Mouse (Mus musculus): ENCODE data around the gene Ckap2.

Gene Ckap2

DNA sequence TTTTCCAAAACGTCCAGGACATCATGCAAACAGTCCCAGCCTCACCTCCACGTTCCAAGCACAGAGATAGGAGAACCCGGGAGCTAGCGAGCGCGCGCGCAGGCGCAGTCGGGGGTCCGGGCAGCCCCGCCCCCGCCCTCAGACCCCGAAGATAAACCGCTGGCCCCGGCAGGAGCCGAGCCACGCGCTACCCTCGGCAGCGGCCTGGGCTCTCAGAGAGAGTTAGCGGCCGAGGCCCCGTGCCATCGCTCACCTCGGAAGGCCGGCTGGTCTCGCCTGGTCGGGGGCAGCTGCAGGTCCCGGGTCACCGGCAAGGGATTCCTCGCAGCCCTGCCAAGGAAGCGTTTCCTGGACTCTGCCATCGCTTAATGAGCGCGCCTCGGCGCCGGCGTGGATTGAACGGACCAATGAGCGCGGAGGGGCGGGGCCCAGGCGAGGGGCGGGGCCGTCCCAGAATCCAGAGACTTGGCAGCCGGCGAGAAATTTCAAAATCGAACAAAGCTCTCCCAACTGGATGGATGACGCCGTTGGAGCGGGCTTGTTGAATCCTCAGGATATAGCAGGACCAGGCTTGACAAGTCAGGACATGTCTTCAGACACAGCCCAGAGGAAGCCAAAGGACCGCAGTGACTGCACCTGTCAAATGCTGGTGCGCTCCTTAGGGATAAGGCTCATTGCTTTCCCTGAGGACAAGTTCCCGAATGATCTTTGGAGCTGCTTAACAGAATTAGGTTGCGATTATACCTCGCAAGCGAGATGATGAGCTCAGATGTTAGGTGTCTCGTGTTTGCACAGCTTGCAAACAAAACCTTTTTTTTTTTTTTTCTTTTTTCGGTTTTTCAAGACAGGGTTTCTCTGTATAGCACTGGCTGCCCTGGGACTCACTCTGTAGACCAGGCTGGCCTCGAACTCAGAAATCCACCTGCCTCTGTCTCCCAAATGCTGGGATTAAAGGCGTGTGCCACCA is at the start of gene Ckap2:
Gene Ckap2 (minus strand): TSS at position 389 of the 967 bp plus-strand sequence.
- peak; percentile 91 for DNase-seq

DNA sequence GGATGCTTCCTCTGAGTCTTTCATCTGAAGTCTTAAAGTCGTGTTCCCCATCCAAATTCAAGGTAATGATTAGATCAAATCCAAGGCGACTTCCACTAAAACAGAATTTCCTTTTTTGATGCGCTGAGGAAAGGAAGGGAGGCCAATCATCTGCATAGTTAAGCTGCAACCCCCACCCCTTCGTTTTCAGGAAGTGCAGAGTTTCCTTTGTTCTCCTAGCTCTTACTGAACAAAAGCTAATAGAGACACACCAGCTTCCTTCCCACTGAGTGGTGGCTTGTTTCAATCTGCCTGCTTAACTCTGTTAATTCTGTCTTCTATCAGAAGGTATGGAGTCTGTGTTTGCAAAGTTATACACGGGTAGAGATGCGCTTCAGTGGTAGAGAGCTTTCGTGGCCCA is 43.0 kb upstream of the Ckap2 start:
- DNase-seq, result peak; percentile 49

DNA sequence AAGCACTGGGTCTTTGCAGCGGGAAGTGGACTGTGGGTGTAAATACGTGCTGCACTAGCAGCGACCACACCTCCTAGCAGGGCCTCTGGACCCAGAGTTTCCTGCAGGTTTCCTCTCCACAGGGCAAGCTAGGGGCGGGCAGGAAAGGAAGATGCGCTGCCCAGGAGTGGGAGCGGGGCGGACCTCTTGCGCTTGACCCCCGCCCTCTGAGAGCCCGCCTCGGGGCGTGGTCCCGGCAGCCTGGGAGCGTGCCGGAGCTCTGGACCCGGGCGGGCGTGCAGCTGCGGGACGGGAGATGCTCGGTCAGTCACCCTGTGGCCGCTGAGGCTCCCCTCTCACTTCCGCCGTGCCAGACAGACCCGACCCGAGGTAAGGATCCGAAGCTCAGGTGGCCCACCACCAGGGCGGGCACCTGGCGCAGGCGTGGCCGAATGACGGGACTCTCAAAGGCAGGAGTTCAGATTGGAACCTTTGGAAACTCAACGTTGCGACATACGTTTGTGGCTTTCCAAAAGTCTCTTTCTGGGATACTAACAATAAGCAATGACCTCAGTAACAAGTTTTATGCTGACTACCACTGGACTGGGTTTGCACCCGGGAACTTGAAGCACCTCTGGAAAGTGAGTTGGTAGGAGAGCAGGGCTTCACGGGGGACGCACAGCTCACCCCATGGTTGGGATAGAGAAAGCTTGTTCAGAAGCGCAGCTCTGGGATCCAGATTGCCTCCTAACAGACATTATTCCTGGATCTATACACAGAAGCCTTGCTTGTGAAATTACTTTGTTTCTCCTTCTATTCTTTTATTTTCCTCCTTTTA is 41.6 kb upstream of the Ckap2 start, which contains the start of gene Thsd1:
Gene Thsd1 (plus strand): TSS at position 253 of the 817 bp plus-strand sequence.
- DNase-seq, result peak; percentile 42

DNA sequence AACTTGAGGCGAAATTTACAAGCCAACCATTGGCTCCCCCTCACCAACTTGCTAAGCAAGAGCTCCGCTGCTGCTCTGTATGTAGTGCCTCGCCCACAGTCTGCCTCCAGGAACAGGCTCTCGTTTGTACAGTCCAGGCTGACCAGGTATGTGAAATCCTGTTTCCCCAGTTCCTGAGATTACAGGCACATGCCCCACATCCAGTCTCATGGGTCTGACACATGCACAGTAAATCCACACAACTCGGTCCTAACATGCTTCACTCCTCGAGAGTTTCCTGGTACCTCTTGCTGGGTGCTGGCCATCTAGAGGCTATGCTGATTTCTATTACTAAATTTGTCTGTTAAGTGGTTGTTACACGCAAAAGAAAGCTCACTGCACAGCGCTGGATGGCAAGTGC is 40.7 kb upstream of the Ckap2 start:
- no peak for DNase-seq

DNA sequence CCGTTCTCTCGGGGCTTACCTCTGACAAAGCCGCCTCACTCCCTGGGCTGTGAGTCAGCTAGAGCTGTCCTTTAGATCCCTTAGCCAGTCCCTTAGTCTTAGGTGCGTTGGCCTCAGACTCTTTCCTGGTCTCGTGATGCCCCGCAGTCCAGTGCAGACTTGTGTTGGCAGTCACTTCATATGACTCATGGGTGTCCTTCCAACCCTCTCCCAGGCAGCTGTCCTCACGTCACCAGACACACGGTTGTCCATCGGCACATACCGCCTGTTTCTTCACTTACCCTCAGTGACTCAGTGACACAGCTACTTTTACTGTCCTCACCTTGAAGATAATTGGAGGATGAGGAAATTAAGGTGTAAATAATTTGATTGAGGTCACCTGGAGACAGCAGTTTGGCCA is 29.2 kb upstream of the Ckap2 start:
- DNase-seq, result no peak

DNA sequence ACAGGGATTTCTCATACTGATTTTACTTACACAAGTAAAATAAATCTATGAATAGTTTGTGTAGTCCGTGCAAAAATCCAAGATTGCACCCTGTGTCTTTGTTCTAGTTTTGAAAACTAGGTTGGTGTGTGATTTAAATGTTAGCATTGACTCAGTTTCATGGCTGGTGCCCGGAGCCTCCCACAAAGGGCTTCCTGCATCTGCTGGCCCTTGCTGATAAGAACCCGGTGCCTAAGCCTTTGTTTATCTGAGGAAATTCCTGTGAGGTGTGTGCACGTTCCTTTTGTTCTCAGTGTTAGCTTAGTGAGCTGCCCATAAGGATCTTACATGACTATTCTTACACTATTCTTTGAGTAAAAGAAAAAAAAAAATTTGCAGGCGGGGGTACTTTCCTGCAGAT is 23.4 kb upstream of the Ckap2 start:
- no peak for DNase-seq

DNA sequence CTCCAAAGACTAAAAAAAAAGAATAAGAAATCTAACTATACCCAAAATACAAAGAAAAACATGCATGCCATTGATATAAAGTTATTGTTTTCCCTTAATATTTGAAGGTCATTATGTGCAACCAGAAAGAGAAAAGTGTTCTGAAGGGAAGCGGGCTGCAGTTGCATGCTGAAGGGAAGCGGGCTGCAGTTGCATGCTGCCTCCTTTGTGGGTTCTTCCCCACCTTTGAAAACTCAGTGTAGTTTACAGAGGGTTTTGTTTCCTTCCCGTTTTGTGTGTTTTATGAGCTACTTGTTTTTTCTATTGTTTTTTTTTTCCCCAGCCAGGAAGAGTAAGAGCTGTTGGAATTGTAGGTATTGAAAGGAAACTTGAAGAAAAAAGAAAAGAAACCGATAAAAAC is 21.9 kb upstream of the Ckap2 start:
- DNase-seq, result no peak

DNA sequence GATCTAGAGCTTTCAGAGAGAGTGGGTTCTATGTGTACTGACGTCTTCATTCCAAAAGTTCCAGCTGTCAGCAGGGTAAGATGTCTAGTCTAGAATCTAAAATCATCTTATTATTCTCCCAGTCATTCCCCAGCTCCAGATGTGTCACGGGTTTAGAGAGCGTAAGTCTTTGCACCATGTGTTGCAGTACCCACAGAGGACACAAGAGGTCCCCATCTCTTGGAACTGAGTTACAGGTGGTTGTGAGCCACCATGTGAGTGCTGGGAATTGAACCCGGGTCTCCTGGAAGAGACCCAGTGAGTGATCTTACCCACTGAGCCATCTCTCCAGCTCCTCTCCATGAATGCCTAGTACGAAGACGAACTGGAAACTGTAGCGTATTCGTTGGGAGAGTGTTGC is 13.9 kb upstream of the Ckap2 start:
- DNase-seq, result no peak

DNA sequence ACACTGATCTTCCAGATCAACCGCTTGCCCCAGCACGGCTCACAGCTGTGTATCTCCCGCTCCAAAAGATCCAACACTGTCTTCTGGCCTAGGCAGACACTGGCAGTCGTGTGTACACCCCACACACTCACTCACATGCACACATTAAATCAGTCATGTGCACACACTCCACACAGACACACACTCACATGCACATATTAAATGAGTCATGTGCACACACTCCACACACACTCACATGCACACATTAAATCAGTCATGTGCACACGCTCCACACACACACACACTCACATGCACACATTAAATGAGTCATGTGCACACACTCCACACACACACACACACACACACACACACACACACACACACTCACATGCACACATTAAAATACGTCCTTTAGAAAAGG is 12.3 kb upstream of the Ckap2 start:
- DNase-seq, result no peak

DNA sequence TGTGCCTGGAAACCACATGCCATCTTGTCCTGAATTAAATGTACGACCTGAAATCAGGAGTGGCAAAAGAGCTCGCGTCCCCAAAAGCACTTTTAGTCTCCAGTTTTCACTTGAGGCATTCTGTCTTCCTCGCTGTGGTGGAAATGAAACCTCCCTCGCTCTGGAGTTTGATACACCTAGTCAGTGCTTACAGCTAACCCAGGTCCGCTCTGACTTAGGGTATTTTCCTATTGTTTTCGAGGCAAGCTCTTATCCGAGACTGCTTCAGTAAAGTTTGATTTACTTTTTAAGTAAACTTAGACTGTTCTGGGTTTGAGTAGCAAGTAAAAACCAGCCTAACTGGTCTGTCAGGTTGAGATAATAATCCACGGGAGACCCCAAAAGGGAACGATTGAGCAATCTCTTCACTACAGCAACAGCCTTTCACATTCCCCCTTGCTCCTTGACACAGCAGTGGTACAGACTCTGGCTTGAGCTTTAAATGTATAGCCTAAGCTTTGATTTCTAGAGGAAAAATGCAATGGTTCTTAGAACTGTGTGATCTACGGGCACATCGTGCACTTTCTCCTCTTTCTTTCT is 7.9 kb upstream of the Ckap2 start:
- peak; percentile 40 for DNase-seq

DNA sequence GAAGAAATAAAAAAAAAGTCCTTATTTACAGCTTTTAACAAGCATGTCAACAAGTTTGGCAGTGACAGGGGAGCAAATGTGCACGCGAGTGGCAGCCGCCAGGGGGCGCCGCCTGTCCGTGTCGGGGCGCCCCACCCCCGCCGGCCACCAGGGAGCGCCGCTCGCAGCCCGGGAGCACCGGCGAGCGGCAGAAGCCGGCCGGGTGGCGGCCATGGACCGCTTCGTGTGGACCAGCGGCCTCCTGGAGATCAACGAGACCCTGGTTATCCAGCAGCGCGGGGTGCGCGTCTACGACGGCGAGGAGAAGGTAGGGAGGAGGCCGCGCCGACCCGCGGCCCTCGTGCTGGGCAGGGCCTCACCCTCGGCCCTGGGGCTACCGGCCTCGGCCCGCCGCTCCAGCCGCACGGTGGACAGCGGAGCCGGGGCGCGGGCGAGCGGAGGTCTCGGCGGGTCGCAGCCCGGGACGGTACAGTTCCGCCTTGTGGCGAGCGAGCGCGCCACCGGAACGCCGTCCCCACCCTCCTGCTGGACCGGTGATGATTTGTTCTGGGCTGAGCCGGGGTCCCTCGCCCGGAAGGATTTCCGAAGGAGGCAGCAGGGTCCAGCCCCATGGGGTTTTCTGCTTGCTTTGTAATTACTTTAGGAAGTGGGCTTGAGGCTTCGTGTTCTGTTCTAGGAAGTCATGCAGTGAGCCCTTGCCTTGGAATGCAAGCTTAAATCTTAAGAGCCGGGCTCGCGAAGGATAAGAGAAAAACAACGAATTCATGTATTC is 7.2 kb upstream of the Ckap2 start, which contains the start of gene Vps36:
Gene Vps36 (plus strand): TSS at position 150 of the 772 bp plus-strand sequence.
- peak; percentile 89 for DNase-seq

DNA sequence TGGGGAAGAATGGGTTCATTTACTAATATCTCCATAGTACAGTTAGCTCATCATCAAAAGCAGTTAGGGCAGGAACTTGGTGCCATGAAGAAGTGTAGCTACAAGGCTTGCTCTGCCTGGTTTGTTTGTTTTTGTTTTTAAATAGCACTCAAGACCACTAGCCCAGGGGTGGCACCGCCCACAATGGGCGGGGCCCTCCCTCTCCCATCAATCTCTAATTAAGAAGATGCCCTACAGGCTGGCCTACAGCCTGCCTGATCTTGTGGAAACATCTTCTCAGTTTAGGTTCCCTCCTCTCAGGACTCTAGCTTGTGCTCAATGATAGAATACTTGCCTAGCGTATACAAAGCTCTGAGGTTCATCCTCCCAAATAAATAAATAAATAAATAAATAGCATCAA is 735 bp downstream of the Ckap2 start:
- DNase-seq, result peak; percentile 34

DNA sequence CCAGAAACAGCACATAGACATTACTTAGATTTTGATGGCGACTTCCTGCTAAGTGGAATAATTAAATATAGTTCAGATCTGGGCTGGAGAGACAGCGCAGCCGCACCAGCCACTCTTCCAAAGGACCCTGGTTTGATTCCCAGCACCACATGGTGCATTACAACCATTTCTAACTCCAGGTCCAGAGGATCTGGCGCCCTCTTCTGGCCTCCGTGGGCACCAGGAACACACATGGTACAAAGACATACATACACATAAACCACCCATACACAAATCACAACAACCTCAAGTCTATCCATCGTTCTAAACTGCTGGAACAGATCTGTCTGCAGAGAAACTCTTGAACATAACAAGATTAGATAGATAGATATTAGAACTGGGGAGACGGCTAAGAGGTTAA is 9.7 kb downstream of the Ckap2 start:
- no peak for DNase-seq

DNA sequence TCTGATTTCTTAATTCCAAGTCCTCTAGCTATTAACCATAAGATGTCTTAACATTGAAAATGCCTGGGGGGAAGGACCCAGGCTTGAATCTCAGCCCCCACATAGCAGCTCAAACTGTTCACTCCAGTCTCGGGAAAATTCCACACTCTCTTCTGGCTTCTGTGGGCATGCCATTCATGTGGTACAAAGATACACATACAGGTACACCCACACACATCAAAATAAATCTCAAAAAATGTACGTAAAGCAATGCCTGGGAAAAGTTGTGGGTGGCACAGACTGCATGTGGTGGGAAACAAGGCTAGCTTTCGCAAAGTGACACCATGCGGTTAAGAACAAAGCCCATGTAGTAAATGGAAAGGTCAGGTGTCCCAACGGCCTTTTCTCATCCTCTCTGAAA is 16.5 kb downstream of the Ckap2 start:
- no peak for DNase-seq

DNA sequence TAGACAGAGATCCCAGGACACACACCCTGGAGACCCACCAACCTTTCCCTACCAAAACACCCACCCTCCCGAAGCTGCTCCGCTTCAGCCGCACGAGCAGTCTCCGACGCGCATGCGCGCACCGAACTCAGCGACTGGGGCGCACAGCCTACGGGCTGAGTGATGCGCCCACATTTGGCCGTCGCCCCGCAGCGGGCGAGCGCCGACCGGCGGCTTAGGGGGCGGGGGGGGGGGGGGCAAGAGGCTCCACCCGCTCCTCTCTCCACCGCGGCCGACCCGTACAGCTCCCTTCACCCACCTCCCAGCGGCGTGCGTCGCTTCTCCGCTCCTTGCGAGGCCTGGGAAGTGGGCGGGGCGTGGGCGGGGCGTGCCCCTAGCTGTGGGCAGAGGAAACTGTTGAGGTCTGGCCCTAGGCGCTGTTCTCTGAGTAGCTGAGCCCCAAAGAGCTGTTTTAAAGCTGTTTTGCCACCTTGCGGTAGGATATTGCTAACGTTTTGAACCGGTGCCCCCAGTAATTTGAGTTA is 19.5 kb downstream of the Ckap2 start, which contains the start of gene Nek3:
Gene Nek3 (minus strand): TSS at position 356 of the 524 bp plus-strand sequence.
- peak; percentile 90 for DNase-seq

DNA sequence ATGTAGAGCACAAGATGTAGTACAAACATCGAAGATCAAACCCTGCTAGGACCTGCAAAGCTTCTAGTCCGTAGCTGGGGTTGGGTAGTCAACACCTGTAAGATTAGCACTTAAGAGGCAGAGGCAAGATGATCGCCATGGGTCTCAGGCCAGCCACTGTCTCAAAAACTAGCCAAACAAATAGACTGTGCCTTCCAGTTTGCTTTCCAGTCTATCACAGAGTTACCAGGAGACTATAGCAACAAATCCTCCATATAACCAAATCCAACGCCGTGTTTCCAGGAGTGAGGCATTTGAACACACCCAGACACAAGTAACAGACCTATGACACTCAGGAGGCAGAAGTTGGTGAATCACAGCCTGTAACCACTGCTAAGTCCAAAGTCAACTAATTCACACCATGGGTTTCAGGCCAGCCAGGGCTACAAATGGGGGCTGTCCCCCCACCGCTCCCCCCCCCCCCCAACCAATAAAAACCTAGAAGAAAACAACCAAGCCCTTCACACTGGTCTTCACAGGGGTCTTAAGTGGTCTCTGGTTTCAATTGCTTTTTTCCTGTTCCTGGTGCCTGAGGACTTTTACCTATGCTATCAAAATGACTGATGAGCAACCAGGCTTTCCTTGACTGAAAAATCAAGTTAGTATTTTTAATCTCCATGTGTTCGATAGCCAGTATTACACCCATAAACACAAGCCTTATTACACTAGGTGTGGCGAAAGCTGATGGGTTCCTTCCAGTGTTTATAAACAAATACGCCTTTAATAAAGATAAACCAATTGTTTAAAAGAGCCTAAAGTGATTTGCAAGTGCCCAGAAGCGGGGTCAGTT is 20.2 kb downstream of the Ckap2 start:
- DNase-seq, result no peak

DNA sequence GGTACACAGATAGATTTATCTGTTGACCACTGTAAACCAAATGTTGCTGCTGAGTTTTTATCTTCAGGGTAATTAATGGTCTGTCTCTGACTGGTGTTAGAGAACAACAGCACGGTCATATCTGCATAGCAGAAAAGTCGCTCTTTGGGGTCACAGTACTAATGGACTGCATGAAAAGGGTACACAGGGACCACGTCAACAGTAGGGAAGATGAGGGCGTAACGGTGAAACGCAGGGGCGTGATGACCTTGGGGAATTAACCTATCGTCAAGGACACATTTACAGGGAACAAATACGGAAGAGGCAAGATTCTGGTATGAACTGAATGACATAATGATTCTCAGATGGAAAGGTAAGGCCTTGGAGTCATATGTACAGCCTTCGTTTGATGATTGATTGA is 21.2 kb downstream of the Ckap2 start:
- no peak for DNase-seq

DNA sequence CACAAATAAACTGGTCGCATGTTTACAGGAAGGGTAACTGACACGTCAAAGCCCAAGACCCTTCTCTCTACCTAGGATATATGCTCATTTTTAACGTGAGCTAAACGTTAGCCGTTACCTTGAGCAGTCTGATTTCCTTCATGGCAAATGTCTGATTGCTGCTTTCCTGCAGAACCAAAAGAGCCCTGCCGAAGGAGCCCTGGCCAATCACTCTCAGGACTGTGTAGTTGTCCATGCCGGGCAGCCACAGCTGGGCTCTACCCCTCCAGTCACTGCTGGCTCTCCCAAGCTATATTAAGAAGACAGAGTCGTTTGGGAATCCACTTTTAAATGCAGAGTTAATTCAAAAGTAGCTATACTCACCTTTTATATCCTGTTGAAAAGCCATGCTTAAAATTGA is 23.4 kb downstream of the Ckap2 start:
- no peak for DNase-seq

DNA sequence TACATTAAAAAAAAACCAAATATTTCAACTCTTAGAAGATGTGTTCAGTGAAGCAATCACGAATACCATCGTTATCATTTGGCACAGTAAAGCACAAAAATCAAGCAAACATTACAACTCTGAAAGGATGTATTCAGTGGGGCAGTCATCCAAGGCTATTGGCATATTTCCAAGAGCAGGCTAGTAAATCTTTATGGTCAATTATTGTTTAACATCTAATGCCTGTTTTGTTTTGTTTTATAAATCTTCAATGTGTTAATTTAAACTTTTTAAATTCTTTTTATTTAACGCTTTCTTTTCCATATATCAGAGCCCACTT is 35.3 kb downstream of the Ckap2 start:
- no peak for DNase-seq

DNA sequence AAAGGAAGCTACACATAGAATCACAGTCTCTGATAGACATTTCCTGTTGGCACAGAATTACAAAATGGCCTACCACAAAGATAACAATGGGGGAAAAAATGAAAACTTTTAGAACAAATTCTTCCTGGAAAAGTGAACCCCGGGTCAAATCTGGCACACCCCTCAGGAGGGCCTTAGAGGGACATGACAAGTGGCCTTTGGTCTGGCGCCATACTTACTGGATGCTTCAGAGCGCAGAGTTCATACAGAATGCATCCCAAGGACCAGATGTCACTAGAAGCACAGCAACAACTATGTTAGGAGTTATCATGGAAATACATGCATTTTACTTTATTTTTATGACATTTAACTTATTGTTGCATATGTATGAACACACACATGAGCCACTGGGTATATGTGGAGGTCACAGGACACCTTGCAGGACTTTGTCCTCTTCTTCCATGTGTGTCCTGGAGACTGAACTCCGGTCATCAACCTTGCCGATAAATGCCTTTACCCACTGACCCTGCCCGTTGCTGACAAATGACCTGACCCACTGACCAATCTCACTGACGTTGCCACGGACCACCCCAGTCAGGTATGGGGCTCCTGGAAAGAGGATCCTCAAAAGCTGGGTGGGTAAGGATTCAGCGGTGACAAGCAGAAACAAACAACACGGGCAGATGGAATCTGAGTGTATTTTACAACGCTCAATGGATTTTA is 35.8 kb downstream of the Ckap2 start:
- DNase-seq, result no peak

DNA sequence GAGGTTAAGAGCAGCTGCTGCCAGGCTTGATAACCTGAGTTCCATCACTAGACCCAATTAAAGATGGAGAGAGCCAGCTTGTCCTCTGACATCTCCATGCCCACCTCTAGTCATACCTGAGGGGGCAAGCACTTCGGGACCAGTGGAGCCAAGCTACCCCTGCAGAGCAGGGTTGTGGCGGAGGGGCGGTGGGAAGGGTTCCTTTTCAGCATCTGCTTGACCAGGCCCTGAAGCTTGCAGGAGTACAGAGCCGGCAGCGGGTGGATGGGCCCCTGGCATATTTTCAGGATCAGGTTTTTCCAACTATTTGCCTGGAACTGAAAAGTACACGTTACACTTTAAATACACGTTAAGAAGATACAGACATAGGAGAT is 37.3 kb downstream of the Ckap2 start:
- no peak for DNase-seq

All from thymus, postnatal 14 days (tissue).